In the genomic region with DNA sequence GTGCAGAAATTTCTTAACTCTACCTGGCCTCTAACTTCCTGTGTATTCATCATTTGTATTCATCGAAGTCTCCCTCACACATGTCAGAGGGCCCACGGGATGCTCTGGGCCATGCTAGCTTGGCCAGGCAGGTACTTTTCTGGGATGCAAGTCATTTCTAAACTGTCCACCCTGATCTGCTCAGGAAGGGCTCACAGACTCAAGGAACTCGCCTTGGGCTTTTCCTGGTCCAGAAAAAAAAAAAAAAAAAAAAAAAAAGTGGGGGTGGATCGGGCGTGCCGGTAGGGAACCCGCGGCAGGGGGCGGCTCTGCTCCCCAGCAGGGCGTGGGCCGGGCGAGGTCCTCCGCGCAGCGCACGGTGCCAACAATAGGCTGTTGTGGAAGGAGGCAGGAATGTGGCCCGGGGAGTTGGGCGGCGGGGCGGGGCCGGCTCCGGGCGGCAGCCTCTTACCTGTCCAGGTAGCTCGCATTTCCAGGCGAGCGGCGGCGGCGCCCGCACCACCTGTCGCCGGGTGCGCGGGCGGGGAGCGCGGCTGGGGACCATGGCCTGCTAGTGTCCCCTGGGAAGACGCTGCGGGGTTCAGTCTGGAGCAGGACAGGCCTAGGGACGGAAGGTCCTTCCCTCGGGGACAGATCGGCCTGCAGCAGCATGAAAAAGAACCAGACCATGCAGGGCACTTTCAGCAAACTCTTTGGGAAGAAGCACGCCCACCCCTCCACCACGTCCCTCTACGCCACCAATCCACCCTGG, we compare ENCODE assay signal across 8 mouse cellular contexts. TPM values are rescaled to one million over a fixed set of nuclear protein-coding genes. Genes with fewer than 3 reads are reported as not detected.
A peak's percentile ranks its signal among the peaks of the same experiment; 100 is the strongest.
DNase-seq lines count a peak whose midpoint lies in the region; ATAC-seq lines count a peak whose summit lies in the region.

A gene (plus strand): TSS at position 460 of the 751 bp plus-strand sequence.

- no peak within 1 kb of the TSS for H3K27ac ChIP-seq in hindbrain, embryonic 13.5 days
- no peak within 1 kb of the TSS for H3K27ac ChIP-seq in limb, embryonic 13.5 days
- no peak within 1 kb of the TSS for H3K27ac ChIP-seq in midbrain, embryonic 15.5 days

- DNase-seq in adrenal gland, postnatal 10 days, result peak; percentile 35
- no peak for DNase-seq in adrenal gland, postnatal 4 days (ENCODE audit: low spot score in 2 of 2)
- peak; percentile 56 for DNase-seq in R1 (ENCODE audit: low read depth, low spot score)
- DNase-seq in natural killer cell, adult 2 months (ENCODE audit: low spot score in 2 of 2), result no peak
- DNase-seq in cerebellum, adult 9-11 months, result no peak

- H3K9ac ChIP-seq in hindbrain, embryonic 13.5 days, result peak within 1 kb of the TSS; percentile 67
- peak within 1 kb of the TSS; percentile 55 for H3K9ac ChIP-seq in limb, embryonic 13.5 days
- H3K9ac ChIP-seq in midbrain, embryonic 15.5 days, result peak within 1 kb of the TSS; percentile 30

- peaks cover 20% of the 10 kb centered on the region for H3K4me1 ChIP-seq in hindbrain, embryonic 13.5 days (replicated peaks)
- peaks cover 17% of the 10 kb centered on the region for H3K4me1 ChIP-seq in limb, embryonic 13.5 days
- peaks cover 22% of the 10 kb centered on the region for H3K4me1 ChIP-seq in midbrain, embryonic 15.5 days

- no peaks in the 10 kb centered on the region for H3K9me3 ChIP-seq in hindbrain, embryonic 13.5 days
- no peaks in the 10 kb centered on the region for H3K9me3 ChIP-seq in limb, embryonic 13.5 days
- no peaks in the 10 kb centered on the region for H3K9me3 ChIP-seq in midbrain, embryonic 15.5 days

- WGBS in hindbrain, embryonic 13.5 days, result 1% methylated on average over 45 of the region's 45 CpGs
- 2% methylated on average over 44 of the region's 45 CpGs for WGBS in limb, embryonic 13.5 days
- WGBS in midbrain, embryonic 15.5 days, result 1% methylated on average over 45 of the region's 45 CpGs

- H3K4me3 ChIP-seq in hindbrain, embryonic 13.5 days, result peak within 1 kb of the TSS; percentile 43
- peak within 1 kb of the TSS; percentile 46 for H3K4me3 ChIP-seq in limb, embryonic 13.5 days
- H3K4me3 ChIP-seq in midbrain, embryonic 15.5 days, result peak within 1 kb of the TSS; percentile 43

- no peaks in the 10 kb centered on the region for H3K36me3 ChIP-seq in hindbrain, embryonic 13.5 days
- H3K36me3 ChIP-seq in limb, embryonic 13.5 days, result no peaks in the 10 kb centered on the region
- no peaks in the 10 kb centered on the region for H3K36me3 ChIP-seq in midbrain, embryonic 15.5 days (replicated peaks)

- H3K27me3 ChIP-seq in hindbrain, embryonic 13.5 days, result peaks cover 49% of the 10 kb centered on the region
- H3K27me3 ChIP-seq in limb, embryonic 13.5 days, result peaks cover 70% of the 10 kb centered on the region
- H3K27me3 ChIP-seq in midbrain, embryonic 15.5 days (replicated peaks), result peaks cover 32% of the 10 kb centered on the region

- peak within 1 kb of the TSS; percentile 73 for H3K4me2 ChIP-seq in hindbrain, embryonic 13.5 days
- H3K4me2 ChIP-seq in limb, embryonic 13.5 days (replicated peaks), result peak within 1 kb of the TSS; percentile 77
- H3K4me2 ChIP-seq in midbrain, embryonic 15.5 days, result peak within 1 kb of the TSS; percentile 87

- no peak for ATAC-seq in hindbrain, embryonic 13.5 days (ENCODE audit: low FRiP score)
- 0 out of 2 replicates have a peak, but pooled peaks have one; percentile 33 for ATAC-seq in limb, embryonic 13.5 days (ENCODE audit: low FRiP score, low read depth)
- no peak for ATAC-seq in midbrain, embryonic 15.5 days (replicated peaks)

RNA-seq across cellular contexts. Expression of the gene that starts here (rescaled TPM):
- 1 to 10 TPM; 1.8 to 2.6 TPM for total RNA-seq in adrenal gland, postnatal 10 days (2021)
- total RNA-seq in adrenal gland, postnatal 4 days (2021), result 1 to 10 TPM; 2.7 to 4.4 TPM
- polyA plus RNA-seq in hindbrain, embryonic 13.5 days (2015; fragmentation: Nextera tagmentation; extraction: Ambion mirVana), result 0.22 and 0.34 TPM in 2 replicates
- polyA plus RNA-seq in limb, embryonic 13.5 days (2015; fragmentation: Nextera tagmentation; extraction: Ambion mirVana), result 0.66 and 0.99 TPM in 2 replicates
- polyA plus RNA-seq in midbrain, embryonic 15.5 days (2015; fragmentation: Nextera tagmentation; extraction: Ambion mirVana), result 0.26 and 0.33 TPM in 2 replicates

Comparison
In these comparisons a context has a peak if more than half of its experiments do, and no peak if none do; other contexts are left out.
1. DNase-seq: peak in adrenal gland, postnatal 10 days (single experiment) and R1 (single experiment); none in adrenal gland, postnatal 4 days (0 of 2), natural killer cell, adult 2 months (0 of 2) and cerebellum, adult 9-11 months (single experiment).
2. Peak in ATAC-seq, H3K4me3 ChIP-seq, H3K9ac ChIP-seq and H3K4me2 ChIP-seq in limb, embryonic 13.5 days; RNA of the gene not detected or under 1 TPM.
3. Peak in every context shown above with its lines, with median percentiles within 50 percentile points of each other: H3K4me2 ChIP-seq, H3K4me3 ChIP-seq and H3K9ac ChIP-seq.